Mouse (Mus musculus) thymus, postnatal 0 days (tissue): ENCODE results near the gene Ccdc63. TPM values are rescaled to one million over a fixed set of nuclear protein-coding genes. Genes with fewer than 3 reads are reported as not detected.

Source experiments
- DNase-seq: peaks from one replicate; pipeline ENCODE4 v3.0.0-alpha.2; 2015; ENCODE audit warnings: low spot score
- polyA plus RNA-seq: library from polyadenylated mRNA; unstranded; fragments of >200 nt; fragmentation: Nextera tagmentation; extraction: Ambion mirVana; gene quantifications from 2 replicates; pipeline ENCODE4 v1.2.1, GENCODE M21; 2015

The Ccdc63 gene
- polyA plus RNA-seq, 1 experiment from 2014 or later, result 0.33 TPM

GRCm38 (mm10) chr5:122088917-122089316 is 51.7 kb downstream of the Ccdc63 start:
- peak; percentile 80 for DNase-seq

GRCm38 (mm10) chr5:122086121-122086520 is 54.5 kb downstream of the Ccdc63 start:
- DNase-seq, result no peak

DNA sequence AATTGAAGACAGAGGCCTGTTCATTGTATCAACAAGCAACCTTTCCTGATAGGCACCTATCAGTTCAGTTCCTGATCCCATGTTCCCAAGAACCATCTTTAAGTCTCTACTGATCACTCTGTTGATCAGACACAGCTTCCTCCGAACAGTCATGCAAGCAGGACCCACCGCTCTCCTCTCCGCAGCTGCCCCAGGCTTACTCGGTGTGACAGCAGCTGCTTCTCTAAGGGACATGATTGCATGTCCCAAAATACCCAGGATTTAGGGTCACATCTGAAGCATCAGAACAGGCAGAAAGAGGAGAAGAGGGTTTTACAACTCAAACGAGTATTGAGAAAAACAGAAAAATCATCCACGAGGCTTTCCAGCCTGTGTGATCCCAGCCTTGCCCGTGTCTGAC is 55.3 kb downstream of the Ccdc63 start:
- no peak for DNase-seq

GRCm38 (mm10) chr5:122084470-122084869 is 56.2 kb downstream of the Ccdc63 start:
- no peak for DNase-seq

DNA sequence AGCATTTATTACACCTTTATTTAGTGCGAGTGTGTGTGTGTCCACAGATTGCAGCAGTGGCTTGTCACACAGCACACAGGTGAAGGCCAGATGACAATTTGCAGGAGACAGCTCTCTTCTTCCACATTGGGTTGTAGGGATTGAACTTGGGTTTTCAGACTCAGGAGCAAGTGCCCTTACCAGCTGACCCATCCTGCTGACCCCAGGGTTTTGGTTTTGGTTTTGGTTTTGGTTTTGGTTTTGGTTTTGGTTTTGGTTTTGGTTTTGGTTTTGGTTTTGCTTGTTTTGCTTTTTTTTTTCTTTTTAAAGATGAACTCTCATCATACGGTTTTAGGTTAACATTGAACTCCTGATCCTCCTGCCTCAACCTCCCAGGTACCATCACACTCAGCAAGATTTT is 57.3 kb downstream of the Ccdc63 start:
- no peak for DNase-seq

GRCm38 (mm10) chr5:122081471-122081870 is 59.2 kb downstream of the Ccdc63 start:
- DNase-seq, result no peak

DNA sequence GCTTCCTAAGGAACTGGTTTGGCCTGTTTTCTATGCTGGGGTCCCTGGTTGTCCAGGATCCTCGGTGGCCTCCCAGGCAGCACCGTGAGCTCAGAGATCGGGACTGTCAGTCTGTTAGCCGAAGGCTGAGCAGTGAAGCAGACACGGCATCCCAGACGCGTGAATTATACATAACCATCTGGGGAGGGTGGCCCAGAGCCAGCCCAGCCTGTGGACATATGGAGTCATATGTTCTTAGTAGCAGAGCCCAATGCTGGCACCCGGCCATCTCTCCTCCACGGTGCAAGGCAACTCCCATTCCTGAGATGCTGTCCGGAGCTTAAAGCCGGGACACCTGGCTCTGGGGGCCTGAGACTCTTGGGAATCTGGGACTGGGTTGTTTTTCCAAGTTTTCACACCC is 59.7 kb downstream of the Ccdc63 start:
- no peak for DNase-seq

- DNase-seq, result no peak
Measured at GRCm38 (mm10) chr5:122079796-122080195, 60.8 kb downstream of the Ccdc63 start.

- DNase-seq, result no peak
Measured at GRCm38 (mm10) chr5:122077244-122077643, 63.4 kb downstream of the Ccdc63 start.

GRCm38 (mm10) chr5:122075736-122076135 is 64.9 kb downstream of the Ccdc63 start:
- DNase-seq, result no peak

GRCm38 (mm10) chr5:122071997-122072396 is 68.6 kb downstream of the Ccdc63 start:
- no peak for DNase-seq

DNA sequence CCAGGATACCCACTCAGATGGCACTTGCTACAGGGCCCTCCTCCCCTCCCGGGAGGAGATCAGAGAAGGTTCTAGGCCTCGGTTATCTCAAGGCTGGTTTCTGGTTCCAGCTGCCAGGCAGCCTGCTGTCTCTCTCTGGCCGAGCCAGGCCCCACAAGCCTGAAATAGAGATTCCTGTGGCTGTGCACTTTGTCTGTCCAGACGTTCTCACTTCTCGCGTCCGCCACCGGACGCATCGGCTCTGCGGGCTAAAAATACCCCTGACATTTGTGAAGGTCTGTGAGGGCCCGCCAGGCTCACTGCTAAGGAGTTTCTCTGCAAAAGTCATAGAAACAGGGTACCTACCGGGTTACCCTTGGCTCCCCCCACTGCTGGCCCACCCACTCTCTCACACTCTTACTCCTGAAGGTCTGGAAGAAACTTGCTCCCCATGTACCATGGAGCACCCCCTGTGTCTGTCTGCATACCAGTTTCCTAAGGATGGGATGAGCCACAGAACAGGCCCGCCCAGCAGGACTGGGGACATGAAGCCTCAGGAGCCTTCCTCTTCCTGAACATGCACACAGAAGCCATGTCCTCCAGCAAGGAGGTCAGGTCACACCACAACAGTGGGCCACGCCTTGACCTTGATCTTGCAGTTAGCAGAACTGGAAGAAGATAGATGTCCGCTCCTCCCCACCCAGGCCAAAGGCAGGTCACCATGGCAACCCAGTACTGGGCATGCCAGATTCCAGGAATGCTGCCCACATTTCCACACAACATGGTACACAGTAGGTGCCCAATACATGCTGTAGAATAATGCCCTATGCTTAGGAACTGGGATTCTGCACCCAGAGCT is 69.4 kb downstream of the Ccdc63 start:
- DNase-seq, result no peak

DNA sequence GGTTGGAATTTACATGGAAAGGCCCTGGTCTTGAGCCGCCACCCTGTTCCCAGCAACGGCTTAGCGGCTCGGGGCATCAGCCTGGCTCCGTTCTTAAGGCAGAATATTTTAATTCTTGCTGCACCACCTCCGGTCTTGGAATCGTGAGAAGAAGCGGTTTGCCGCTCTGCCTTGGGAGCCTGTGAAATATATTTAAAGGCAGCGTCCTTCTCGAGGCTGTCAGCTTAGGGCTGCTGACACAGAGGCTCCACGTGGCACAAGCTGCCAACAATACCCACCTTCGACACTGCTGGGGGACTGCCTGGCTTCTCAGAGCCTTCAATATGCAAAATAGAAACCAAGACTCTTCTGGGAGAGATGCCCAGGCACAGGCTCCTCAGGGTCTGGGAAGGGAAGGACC is 72.1 kb downstream of the Ccdc63 start:
- DNase-seq, result no peak

DNA sequence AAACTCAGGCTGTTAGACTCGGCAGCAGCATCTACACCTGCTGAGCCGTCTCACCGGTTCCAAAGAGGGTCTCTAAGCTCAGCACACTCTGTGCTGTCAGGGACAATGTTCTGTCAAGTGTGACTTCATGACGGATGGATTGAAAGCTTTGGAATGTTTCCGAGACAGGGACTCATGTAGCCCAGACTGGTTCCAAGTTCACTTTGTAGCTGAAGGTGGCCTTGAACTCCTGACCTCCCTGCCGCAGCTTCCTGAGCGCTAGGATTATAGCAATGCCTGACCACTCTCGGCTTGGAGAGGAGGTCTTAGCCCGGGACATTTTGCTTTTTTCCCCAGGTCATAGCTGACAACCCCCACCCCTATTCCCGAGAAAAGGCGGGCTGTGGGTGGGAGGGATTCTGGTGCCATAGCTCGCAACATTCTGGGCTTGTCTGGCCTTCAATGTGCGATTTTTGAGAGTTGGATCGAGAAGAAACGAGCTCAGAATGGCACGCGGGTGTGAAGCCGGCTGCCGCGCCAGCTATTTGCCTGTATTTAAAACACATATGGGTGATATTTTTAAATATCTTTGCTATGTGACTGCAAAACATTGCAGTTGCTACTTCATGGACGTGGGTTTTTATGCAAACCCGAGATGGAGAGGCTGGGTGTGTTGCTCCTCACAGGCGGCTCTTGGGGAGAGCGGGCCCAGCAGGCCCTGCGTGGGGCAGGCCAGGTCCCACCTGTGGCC is 77.3 kb downstream of the Ccdc63 start:
- DNase-seq, result no peak

DNA sequence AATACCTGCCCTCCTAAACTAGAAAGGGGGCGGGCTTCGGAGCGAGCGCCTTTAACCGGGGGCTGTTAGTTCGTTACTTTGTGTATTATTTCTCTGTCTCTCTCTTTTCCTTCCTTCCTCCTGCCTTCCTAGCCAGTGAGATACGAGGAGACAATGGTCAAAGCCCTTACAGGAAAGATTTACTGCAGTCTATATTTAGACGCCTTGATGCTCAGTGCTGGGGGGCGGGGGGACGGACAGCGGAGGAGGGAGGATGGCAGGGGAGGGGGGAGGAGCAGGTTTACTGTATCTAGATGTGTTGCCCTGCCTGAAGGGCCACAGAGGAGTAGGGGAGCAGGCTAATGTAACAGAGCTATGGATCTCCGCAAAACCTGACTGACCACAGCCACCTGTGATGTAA is 78.1 kb downstream of the Ccdc63 start:
- no peak for DNase-seq

GRCm38 (mm10) chr5:122060767-122061333 is 79.8 kb downstream of the Ccdc63 start:
- DNase-seq, result no peak

DNA sequence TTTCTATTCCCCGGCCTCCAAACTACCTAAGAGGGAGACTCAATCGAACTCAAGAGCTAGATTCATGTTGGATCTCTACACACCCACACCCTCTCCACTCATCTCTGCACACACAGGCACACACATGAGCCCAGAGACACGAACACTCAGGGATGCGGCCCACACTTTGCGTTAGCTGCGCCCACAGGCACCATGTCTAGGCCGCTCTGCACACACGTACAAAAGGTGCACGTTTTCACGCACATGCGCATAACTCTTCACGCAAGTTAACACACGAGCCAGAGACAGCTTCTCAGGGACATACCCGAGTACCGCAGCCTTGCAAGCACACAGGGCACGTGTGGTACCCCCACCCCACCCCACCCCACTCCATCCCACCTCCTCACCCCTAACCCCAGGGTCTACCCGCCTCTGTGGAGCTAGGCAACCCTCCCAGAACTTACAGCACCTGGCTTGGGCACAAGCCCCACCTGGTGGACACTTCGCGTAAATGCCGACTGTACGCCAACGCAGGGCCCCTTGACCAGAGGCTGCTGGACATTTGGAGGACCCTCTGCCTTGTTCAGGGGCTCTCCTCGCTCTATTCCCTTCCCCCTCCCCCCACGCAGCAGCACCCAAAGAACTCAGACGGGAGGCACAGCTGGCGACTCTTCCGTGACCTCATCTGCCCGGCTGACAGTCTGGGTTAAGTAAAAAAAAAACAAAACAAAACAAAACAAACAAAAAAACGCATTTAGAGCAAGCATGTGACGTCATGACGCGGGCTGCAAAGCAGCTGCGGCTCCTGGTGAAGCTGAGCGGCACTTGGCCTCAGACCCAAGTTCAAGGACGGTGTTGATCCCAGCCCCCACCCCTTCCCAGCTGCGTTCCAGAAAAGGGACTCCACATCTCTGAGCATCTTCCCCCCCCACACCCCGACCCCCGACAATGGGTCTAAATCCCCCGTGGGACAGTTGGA is 81.3 kb downstream of the Ccdc63 start:
- peak; percentile 43 for DNase-seq
